8 mouse cellular contexts compared by ENCODE assay signal in the genomic region with DNA sequence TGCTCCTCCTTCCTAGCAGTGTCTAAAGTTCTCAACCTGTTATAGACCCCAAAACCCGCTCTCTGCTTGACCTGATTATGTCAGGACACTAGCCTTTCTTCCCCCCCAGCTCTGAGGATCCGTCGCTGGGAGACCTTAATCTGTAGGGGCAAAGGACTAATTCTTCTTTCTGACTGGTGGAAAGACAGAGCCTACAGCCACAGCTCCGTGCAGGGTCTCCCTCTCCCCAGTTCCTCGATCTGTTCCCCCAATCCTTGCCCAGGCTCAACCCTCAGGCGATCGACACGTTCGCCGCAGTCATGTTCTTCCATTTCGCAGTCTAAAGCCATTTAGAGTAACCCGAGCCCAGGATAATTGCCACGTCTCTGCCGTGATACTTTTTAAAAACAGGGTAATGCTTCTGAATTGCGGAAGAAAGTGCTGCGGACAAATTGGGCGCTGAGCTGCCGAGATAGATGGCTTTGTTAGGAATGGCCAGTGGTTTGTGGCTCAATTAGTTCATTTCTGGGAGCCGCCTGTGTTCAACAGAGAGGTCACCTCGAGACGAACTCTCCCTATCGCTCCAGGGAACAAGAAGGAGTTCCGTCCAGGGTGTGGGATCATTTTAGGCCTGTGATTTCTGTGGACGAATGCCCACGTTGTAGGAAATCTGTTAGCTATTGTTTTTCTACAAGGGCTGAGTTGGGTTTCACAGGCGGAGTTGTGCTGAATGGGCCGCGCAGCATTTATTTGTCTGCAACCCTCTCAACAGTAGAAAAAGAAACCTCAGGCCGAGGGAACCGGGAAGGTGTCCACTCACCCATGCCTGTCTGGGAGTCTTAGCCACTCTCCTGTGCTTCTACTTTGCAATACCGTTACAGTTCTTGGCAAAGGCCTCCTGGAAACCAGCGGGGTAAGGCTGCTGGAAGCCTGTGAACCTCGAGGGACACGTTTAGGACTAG. TPM values are rescaled to one million over a fixed set of nuclear protein-coding genes. Genes with fewer than 3 reads are reported as not detected.
DNase-seq lines count a peak whose midpoint lies in the region; ATAC-seq and TF ChIP-seq lines count a peak whose summit lies in the region.

No protein-coding gene starts in this region.

- H3K4me1 ChIP-seq in E14TG2a.4 (replicated peaks; ENCODE audit: low read depth, low read length), result peaks cover 53% of the 10 kb centered on the region
- H3K4me1 ChIP-seq in forebrain, embryonic 15.5 days, result peaks cover 15% of the 10 kb centered on the region
- H3K4me1 ChIP-seq in neural tube, embryonic 15.5 days, result peaks cover 12% of the 10 kb centered on the region

- H3K27ac ChIP-seq in forebrain, embryonic 15.5 days (replicated peaks), result no peak overlapping the region
- H3K27ac ChIP-seq in neural tube, embryonic 15.5 days (replicated peaks), result no peak overlapping the region

- peaks cover 6% of the 10 kb centered on the region; the same call in 1 of the 2 replicates for H3K9me3 ChIP-seq in E14TG2a.4 (ENCODE audit: low read length)
- no peaks in the 10 kb centered on the region for H3K9me3 ChIP-seq in forebrain, embryonic 15.5 days
- H3K9me3 ChIP-seq in neural tube, embryonic 15.5 days (replicated peaks), result no peaks in the 10 kb centered on the region

- TF ChIP-seq CTCF in E14TG2a.4 (conservative IDR thresholded peaks at IDR 0.05; ENCODE audit: low read length), result no peak

- H3K9ac ChIP-seq in forebrain, embryonic 15.5 days (replicated peaks), result no peak overlapping the region
- H3K9ac ChIP-seq in neural tube, embryonic 15.5 days (replicated peaks), result no peak overlapping the region

- peak overlapping the region; percentile 83 for H3K4me3 ChIP-seq in E14TG2a.4 (replicated peaks; ENCODE audit: low read length)
- H3K4me3 ChIP-seq in forebrain, embryonic 15.5 days, result no peak overlapping the region
- H3K4me3 ChIP-seq in neural tube, embryonic 15.5 days (replicated peaks), result peak overlapping the region; percentile 39

- DNase-seq in 416B (ENCODE audit: low read depth), result peak; percentile 33
- peak; percentile 24 for DNase-seq in kidney, postnatal 14 days
- no peak for DNase-seq in thymus, postnatal 10 days (ENCODE audit: low spot score in 2 of 2)
- DNase-seq in adrenal gland, postnatal 4 days (ENCODE audit: low spot score in 2 of 2), result no peak

- 1% methylated on average over 34 of the region's 34 CpGs for WGBS in forebrain, embryonic 15.5 days
- WGBS in neural tube, embryonic 15.5 days, result 2% methylated on average over 34 of the region's 34 CpGs

- peaks cover 49% of the 10 kb centered on the region for H3K27me3 ChIP-seq in E14TG2a.4 (ENCODE audit: insufficient read depth, low read length)
- H3K27me3 ChIP-seq in forebrain, embryonic 15.5 days, result peaks cover 93% of the 10 kb centered on the region
- H3K27me3 ChIP-seq in neural tube, embryonic 15.5 days (replicated peaks), result peaks cover 96% of the 10 kb centered on the region

- H3K4me2 ChIP-seq in forebrain, embryonic 15.5 days (replicated peaks), result peak overlapping the region; percentile 45; the same call in 1 of the 2 replicates
- peak overlapping the region; percentile 60 for H3K4me2 ChIP-seq in neural tube, embryonic 15.5 days

- H3K36me3 ChIP-seq in E14TG2a.4 (ENCODE audit: insufficient read depth, low read length), result no peaks in the 10 kb centered on the region
- no peaks in the 10 kb centered on the region for H3K36me3 ChIP-seq in forebrain, embryonic 15.5 days
- no peaks in the 10 kb centered on the region for H3K36me3 ChIP-seq in neural tube, embryonic 15.5 days

- 0 out of 2 replicates have a peak, but pooled peaks have one; percentile 29 for ATAC-seq in forebrain, embryonic 15.5 days (replicated peaks)
- ATAC-seq in neural tube, embryonic 15.5 days (ENCODE audit: low FRiP score), result no peak
- ATAC-seq in activated CD4-positive, CD25-positive, alpha-beta regulatory T cell, adult 4 months, result no peak

RNA-seq across cellular contexts. Expression of a gene that starts 0.8 kb away (rescaled TPM):
- polyA plus RNA-seq in forebrain, embryonic 15.5 days (2015; fragmentation: Nextera tagmentation; extraction: Ambion mirVana), result 0.25 and 0.29 TPM in 2 replicates
- 2.8 and 6.8 TPM in 2 replicates for polyA plus RNA-seq in neural tube, embryonic 15.5 days (2015; fragmentation: Nextera tagmentation; extraction: Ambion mirVana)
- not detected for polyA plus RNA-seq in activated CD4-positive, CD25-positive, alpha-beta regulatory T cell, adult 4 months (2017; shearing (Covaris generic))
- 1 to 10 TPM; 4.0 to 5.6 TPM for total RNA-seq in adrenal gland, postnatal 4 days (2021)

Comparison
In these comparisons a context has a peak if more than half of its experiments do, and no peak if none do; other contexts are left out.
1. DNase-seq: peak in 416B (single experiment) and kidney, postnatal 14 days (single experiment); none in thymus, postnatal 10 days (0 of 2) and adrenal gland, postnatal 4 days (0 of 2).